Mouse (Mus musculus) thymus, postnatal 25 days (tissue): ENCODE measurements around the gene Stx8.

Source experiments
- DNase-seq: peaks from one replicate; pipeline ENCODE4 v3.0.0; 2022

The Stx8 gene

GRCm38 (mm10) chr11:67965905-67966878 is at the start of gene Stx8:
Stx8 (plus strand) TSS chr11:67966193.
- peak; percentile 96 for DNase-seq

GRCm38 (mm10) chr11:67917126-67917525 is 48.9 kb upstream of the Stx8 start:
- no peak for DNase-seq

GRCm38 (mm10) chr11:67919593-67919992 is 46.4 kb upstream of the Stx8 start:
- DNase-seq = no peak

- no peak for DNase-seq
Observed at GRCm38 (mm10) chr11:67920226-67920960, 45.6 kb upstream of the Stx8 start.

GRCm38 (mm10) chr11:67921091-67921826 is 44.7 kb upstream of the Stx8 start:
- DNase-seq = peak; percentile 20

GRCm38 (mm10) chr11:67921827-67922754 is 43.9 kb upstream of the Stx8 start, which contains the start of gene Usp43:
Usp43 (minus strand) TSS chr11:67922153.
- DNase-seq = peak; percentile 16

GRCm38 (mm10) chr11:67922755-67923125 is 43.3 kb upstream of the Stx8 start:
- DNase-seq = peak; percentile 79

GRCm38 (mm10) chr11:67923720-67924119 is 42.3 kb upstream of the Stx8 start:
- no peak for DNase-seq

- DNase-seq = no peak
Observed at GRCm38 (mm10) chr11:67925000-67925399, 41.0 kb upstream of the Stx8 start.

GRCm38 (mm10) chr11:67926348-67927055 is 39.5 kb upstream of the Stx8 start:
- no peak for DNase-seq

GRCm38 (mm10) chr11:67932156-67932555 is 33.8 kb upstream of the Stx8 start:
- DNase-seq = no peak

- DNase-seq = no peak
Observed at GRCm38 (mm10) chr11:67948229-67948628, 17.8 kb upstream of the Stx8 start.

GRCm38 (mm10) chr11:67949475-67949874 is 16.5 kb upstream of the Stx8 start:
- peak; percentile 8 for DNase-seq

- DNase-seq = no peak
Observed at GRCm38 (mm10) chr11:67953604-67954003, 12.4 kb upstream of the Stx8 start.

- no peak for DNase-seq
Observed at GRCm38 (mm10) chr11:67954413-67954812, 11.6 kb upstream of the Stx8 start.

- DNase-seq = no peak
Observed at GRCm38 (mm10) chr11:67964110-67964509, 1.9 kb upstream of the Stx8 start.

- DNase-seq = peak; percentile 88
Observed at GRCm38 (mm10) chr11:67965242-67965883, 630 bp upstream of the Stx8 start, which contains the start of gene Cfap52. Cfap52 (minus strand) TSS chr11:67965651.

- no peak for DNase-seq
Observed at GRCm38 (mm10) chr11:67967831-67968230, 1.8 kb downstream of the Stx8 start.

- DNase-seq = no peak
Observed at GRCm38 (mm10) chr11:67972606-67973005, 6.6 kb downstream of the Stx8 start.

- no peak for DNase-seq
Observed at GRCm38 (mm10) chr11:67973225-67973624, 7.2 kb downstream of the Stx8 start.

- DNase-seq = peak; percentile 34
Observed at GRCm38 (mm10) chr11:67975252-67975651, 9.3 kb downstream of the Stx8 start.
